Mouse (Mus musculus) midbrain, embryonic 12.5 days (tissue): ENCODE data around the gene Caprin2. TPM values are rescaled to one million over a fixed set of nuclear protein-coding genes. Genes with fewer than 3 reads are reported as not detected.
"Not testable (repeated sequence)": the region's sequence is repeated elsewhere in the genome, so short reads cannot be mapped to it uniquely, and the experiment has no call there.

Experiments
- ATAC-seq: fragments of 200-750 bp; cut with Nextera tagmentation; 2 replicates; pipeline ENCODE4 v1.8.0; 2017; ENCODE audit warnings: low read depth, moderate TSS enrichment, moderate library complexity; ENCODE audit not compliant: low FRiP score
- H3K27ac ChIP-seq: fragments of 300-500 bp; sonication (generic); replicated peaks from 2 replicates; pipeline ENCODE4 v1.5.1; 2016; ENCODE audit warnings: mild to moderate bottlenecking
- H3K27me3 ChIP-seq: fragments of 300-500 bp; sonication (generic); 2 replicates; pipeline ENCODE4 v1.6.1; 2016; ENCODE audit warnings: mild to moderate bottlenecking
- H3K36me3 ChIP-seq: fragments of 300-500 bp; sonication (generic); 2 replicates; pipeline ENCODE4 v1.6.1; 2016
- H3K4me1 ChIP-seq: fragments of 300-500 bp; sonication (generic); 2 replicates; pipeline ENCODE4 v1.6.1; 2016
- H3K4me2 ChIP-seq: fragments of 300-500 bp; sonication (generic); replicated peaks from 2 replicates; pipeline ENCODE4 v1.6.1; 2016; ENCODE audit warnings: mild to moderate bottlenecking, moderate library complexity
- H3K4me3 ChIP-seq: fragments of 300-500 bp; sonication (generic); 2 replicates; pipeline ENCODE4 v1.5.1; 2016; ENCODE audit warnings: mild to moderate bottlenecking
- H3K9ac ChIP-seq: fragments of 300-500 bp; sonication (generic); replicated peaks from 2 replicates; pipeline ENCODE4 v1.6.1; 2016; ENCODE audit warnings: mild to moderate bottlenecking, moderate library complexity
- H3K9me3 ChIP-seq: fragments of 300-500 bp; sonication (generic); 2 replicates; pipeline ENCODE4 v1.6.1; 2016; ENCODE audit warnings: mild to moderate bottlenecking
- WGBS: fragments of 180-500 bp; shearing (Covaris S2); methylation state at CpG from one replicate; pipeline ENCODE4 v1.1.7; 2016; 5-methylcytosine and 5-hydroxymethylcytosine counted together
- polyA plus RNA-seq: library from polyadenylated mRNA; unstranded; fragments of >200 nt; fragmentation: Nextera tagmentation; extraction: Ambion mirVana; gene quantifications from 2 replicates; pipeline ENCODE4 v1.2.1, GENCODE M21; 2016

Gene Caprin2
- polyA plus RNA-seq, 1 experiment from 2014 or later: 25.3 TPM

GRCm38 (mm10) chr6:148917672-148918071, 21.6 kb upstream of the Caprin2 start:
- no peak overlapping the region for H3K27ac ChIP-seq
- WGBS: 81% methylated on average over 1 of the region's 1 CpGs
- H3K9ac ChIP-seq: no peak overlapping the region
- no peak for ATAC-seq
- peaks cover 15% of the 10 kb centered on the region for H3K36me3 ChIP-seq
- H3K9me3 ChIP-seq: no peaks in the 10 kb centered on the region
- no peak overlapping the region for H3K4me2 ChIP-seq
- no peaks in the 10 kb centered on the region for H3K4me1 ChIP-seq
- H3K27me3 ChIP-seq: no peaks in the 10 kb centered on the region
- no peak overlapping the region for H3K4me3 ChIP-seq

- no peak for ATAC-seq
- H3K9me3 ChIP-seq: no peaks in the 10 kb centered on the region
- no peak overlapping the region for H3K9ac ChIP-seq
- 37% methylated on average over 3 of the region's 3 CpGs for WGBS
- H3K4me1 ChIP-seq: no peaks in the 10 kb centered on the region
- H3K4me3 ChIP-seq: no peak overlapping the region
- no peak overlapping the region for H3K4me2 ChIP-seq
- no peaks in the 10 kb centered on the region for H3K27me3 ChIP-seq
- no peak overlapping the region for H3K27ac ChIP-seq
- H3K36me3 ChIP-seq: peaks cover 15% of the 10 kb centered on the region
Observed at GRCm38 (mm10) chr6:148916817-148917216, 20.8 kb upstream of the Caprin2 start.

GRCm38 (mm10) chr6:148913938-148914337, 17.9 kb upstream of the Caprin2 start:
- no peaks in the 10 kb centered on the region for H3K4me1 ChIP-seq
- H3K27me3 ChIP-seq: no peaks in the 10 kb centered on the region
- no peak overlapping the region for H3K4me2 ChIP-seq
- H3K36me3 ChIP-seq: no peaks in the 10 kb centered on the region
- H3K9ac ChIP-seq: no peak overlapping the region
- ATAC-seq: peak; percentile 47; the same call in 1 of the 2 replicates
- no peak overlapping the region for H3K4me3 ChIP-seq
- H3K27ac ChIP-seq: no peak overlapping the region
- no peaks in the 10 kb centered on the region for H3K9me3 ChIP-seq
- WGBS: 11% methylated on average over 2 of the region's 2 CpGs

- not testable (repeated sequence) for ATAC-seq, H3K4me2 ChIP-seq, H3K4me3 ChIP-seq, H3K36me3 ChIP-seq, H3K9me3 ChIP-seq, H3K27ac ChIP-seq, H3K9ac ChIP-seq, H3K27me3 ChIP-seq, H3K4me1 ChIP-seq
- 84% methylated on average over 8 of the region's 8 CpGs for WGBS
Observed at GRCm38 (mm10) chr6:148911906-148912305, 15.9 kb upstream of the Caprin2 start.

- H3K27ac ChIP-seq: no peak overlapping the region
- no peaks in the 10 kb centered on the region for H3K4me1 ChIP-seq
- H3K36me3 ChIP-seq: no peaks in the 10 kb centered on the region
- no peaks in the 10 kb centered on the region for H3K9me3 ChIP-seq
- no peak overlapping the region for H3K9ac ChIP-seq
- H3K4me3 ChIP-seq: no peak overlapping the region
- H3K4me2 ChIP-seq: no peak overlapping the region
- H3K27me3 ChIP-seq: no peaks in the 10 kb centered on the region
- 92% methylated on average over 9 of the region's 9 CpGs for WGBS
- no peak for ATAC-seq
Observed at GRCm38 (mm10) chr6:148906958-148907357, 10.9 kb upstream of the Caprin2 start.

- H3K4me1 ChIP-seq: no peaks in the 10 kb centered on the region
- H3K9ac ChIP-seq: no peak overlapping the region
- no peaks in the 10 kb centered on the region for H3K27me3 ChIP-seq
- no peaks in the 10 kb centered on the region for H3K9me3 ChIP-seq
- H3K27ac ChIP-seq: no peak overlapping the region
- 82% methylated on average over 3 of the region's 3 CpGs for WGBS
- no peak overlapping the region for H3K4me3 ChIP-seq
- no peak overlapping the region for H3K4me2 ChIP-seq
- H3K36me3 ChIP-seq: no peaks in the 10 kb centered on the region
- no peak for ATAC-seq
Observed at GRCm38 (mm10) chr6:148902728-148903127, 6.7 kb upstream of the Caprin2 start.

GRCm38 (mm10) chr6:148896507-148896851, 442 bp upstream of the Caprin2 start:
- Histone ChIP-seq H3K4me3 (peak overlapping the region; percentile 80), H3K4me2 (peak overlapping the region; percentile 86), H3K9me3 (no peaks in the 10 kb centered on the region), H3K27ac (peak overlapping the region; percentile 92), H3K4me1 (peaks cover 9% of the 10 kb centered on the region), H3K36me3 (no peaks in the 10 kb centered on the region), H3K9ac (peak overlapping the region; percentile 82), H3K27me3 (no peaks in the 10 kb centered on the region)
- WGBS: 53% methylated on average over 6 of the region's 6 CpGs
- no peak; the same call in 1 of the 2 replicates for ATAC-seq

GRCm38 (mm10) chr6:148894888-148895772, 907 bp downstream of the Caprin2 start:
- Histone ChIP-seq H3K9ac (peak overlapping the region; percentile 82), H3K27me3 (no peaks in the 10 kb centered on the region), H3K36me3 (no peaks in the 10 kb centered on the region), H3K4me2 (peak overlapping the region; percentile 86), H3K4me1 (peaks cover 9% of the 10 kb centered on the region), H3K9me3 (no peaks in the 10 kb centered on the region), H3K27ac (peak overlapping the region; percentile 92), H3K4me3 (peak overlapping the region; percentile 80)
- WGBS: 17% methylated on average over 18 of the region's 18 CpGs
- no peak; the same call in 1 of the 2 replicates for ATAC-seq

GRCm38 (mm10) chr6:148873911-148874310, 22.1 kb downstream of the Caprin2 start:
- ATAC-seq: no peak
- Histone ChIP-seq H3K9ac (no peak overlapping the region), H3K27me3 (no peaks in the 10 kb centered on the region), H3K4me3 (no peak overlapping the region), H3K4me2 (no peak overlapping the region), H3K4me1 (no peaks in the 10 kb centered on the region; the same call in 1 of the 2 replicates), H3K9me3 (no peaks in the 10 kb centered on the region), H3K36me3 (peaks cover 2% of the 10 kb centered on the region; the same call in 1 of the 2 replicates), H3K27ac (no peak overlapping the region)
- 94% methylated on average over 1 of the region's 1 CpGs for WGBS

GRCm38 (mm10) chr6:148845629-148846028, 50.4 kb downstream of the Caprin2 start:
- Histone ChIP-seq H3K4me3 (no peak overlapping the region), H3K9ac (no peak overlapping the region), H3K9me3 (no peaks in the 10 kb centered on the region), H3K36me3 (peaks cover 4% of the 10 kb centered on the region; the same call in 1 of the 2 replicates), H3K4me2 (no peak overlapping the region), H3K27ac (no peak overlapping the region), H3K27me3 (no peaks in the 10 kb centered on the region), H3K4me1 (no peaks in the 10 kb centered on the region)
- ATAC-seq: no peak

- Histone ChIP-seq H3K27ac (no peak overlapping the region), H3K27me3 (no peaks in the 10 kb centered on the region), H3K36me3 (peaks cover 3% of the 10 kb centered on the region; the same call in 1 of the 2 replicates), H3K4me1 (no peaks in the 10 kb centered on the region), H3K4me3 (no peak overlapping the region), H3K9me3 (no peaks in the 10 kb centered on the region), H3K9ac (no peak overlapping the region), H3K4me2 (no peak overlapping the region)
- 93% methylated on average over 1 of the region's 1 CpGs for WGBS
- no peak for ATAC-seq
Observed at GRCm38 (mm10) chr6:148841760-148842159, 54.3 kb downstream of the Caprin2 start.

GRCm38 (mm10) chr6:148838460-148838859, 57.6 kb downstream of the Caprin2 start:
- Histone ChIP-seq H3K27me3 (no peaks in the 10 kb centered on the region), H3K4me3 (no peak overlapping the region), H3K9ac (no peak overlapping the region), H3K4me1 (no peaks in the 10 kb centered on the region), H3K4me2 (no peak overlapping the region), H3K36me3 (peaks cover 3% of the 10 kb centered on the region; the same call in 1 of the 2 replicates), H3K9me3 (peaks cover 3% of the 10 kb centered on the region; the same call in 1 of the 2 replicates), H3K27ac (no peak overlapping the region)
- no peak for ATAC-seq
